Mouse (Mus musculus) olfactory bulb, adult 2 months (tissue): ENCODE results near the gene Perp.

ENCODE experiments used
- CTCF ChIP-seq: fragments of 200-500 bp; IDR thresholded peaks from 2 replicates; pipeline ENCODE4 v1.5.1; 2012; ENCODE audit warnings: low read depth, mild to moderate bottlenecking, low read length, moderate library complexity; ENCODE audit not compliant: insufficient read depth
- POLR2A ChIP-seq: fragments of 200-500 bp; IDR thresholded peaks from 2 replicates; pipeline ENCODE4 v1.6.1; 2012; ENCODE audit warnings: mild to moderate bottlenecking, low read depth, low read length, moderate library complexity; ENCODE audit not compliant: insufficient read depth

- TF ChIP-seq CTCF (no peak), POLR2A (no peak)
Observed at GRCm38 (mm10) chr10:18861418-18861817, 16.6 kb downstream of the Perp start.
